Mouse (Mus musculus): ENCODE data around the gene Brd9. TPM values are rescaled to one million over a fixed set of nuclear protein-coding genes. Genes with fewer than 3 reads are reported as not detected.

Gene Brd9
- polyA plus RNA-seq (2017; shearing (Covaris generic)) = 66.8 TPM

GRCm38 (mm10) chr13:73937321-73938176, at the start of gene Brd9, which contains the start of gene Trip13:
Gene Brd9, plus strand, starts transcription at chr13:73937811.
Gene Trip13, minus strand, starts transcription at chr13:73937784.

GRCm38 (mm10) chr13:73963551-73963950, 25.9 kb downstream of the Brd9 start, which contains the start of gene Zdhhc11:
Gene Zdhhc11, plus strand, starts transcription at chr13:73963851.

GRCm38 (mm10) chr13:74008948-74009718, 71.5 kb downstream of the Brd9 start, which contains the start of gene Tppp:
Gene Tppp, plus strand, starts transcription at chr13:74009407.

Other genes with a start within 250 kb of the Brd9 start
- gene Slc6a19, start 232.9 kb upstream of the Brd9 start, polyA plus RNA-seq (2017; shearing (Covaris generic)) = not detected
- 66.3 TPM for gene Slc12a7, start 204.7 kb upstream of the Brd9 start, polyA plus RNA-seq (2017; shearing (Covaris generic))
- gene Nkd2, start 90.2 kb upstream of the Brd9 start, polyA plus RNA-seq (2017; shearing (Covaris generic)) = 0.61 TPM
- gene Trip13, start within 50 bp of the Brd9 start, polyA plus RNA-seq (2017; shearing (Covaris generic)) = 0.72 TPM
- not detected for gene Zdhhc11, start 26.0 kb downstream of the Brd9 start, polyA plus RNA-seq (2017; shearing (Covaris generic))
- gene Tppp, start 71.6 kb downstream of the Brd9 start, polyA plus RNA-seq (2017; shearing (Covaris generic)) = 5.0 TPM
- 6.7 TPM for gene Cep72, start 124.5 kb downstream of the Brd9 start, polyA plus RNA-seq (2017; shearing (Covaris generic))
- gene Slc9a3, start 183.6 kb downstream of the Brd9 start, polyA plus RNA-seq (2017; shearing (Covaris generic)) = 0.22 TPM